Mouse (Mus musculus) spleen, adult 2 months (tissue): Measurements from ENCODE around the gene Mycbp2. TPM values are rescaled to one million over a fixed set of nuclear protein-coding genes. Genes with fewer than 3 reads are reported as not detected.

Experiments
- DNase-seq, 2 experiments: peaks; one replicate each; pipeline versions ENCODE4 v3.0.0 to v3.0.0-alpha.2; 2012 to 2021; ENCODE audit warnings: low spot score in 2 of 2, low read depth in 1 of 2
- H3K27ac ChIP-seq: fragments of 200-500 bp; 2 replicates; pipeline ENCODE4 v1.5.1; 2012; ENCODE audit warnings: low read length, inconsistent platforms; ENCODE audit not compliant: insufficient read depth
- H3K27me3 ChIP-seq: fragments of 200-500 bp; 2 replicates; pipeline ENCODE4 v1.6.1; 2012; ENCODE audit warnings: mild to moderate bottlenecking, moderate library complexity, low read length, inconsistent platforms; ENCODE audit not compliant: control insufficient read depth, insufficient read depth
- H3K36me3 ChIP-seq: fragments of 200-500 bp; 2 replicates; pipeline ENCODE4 v1.6.1; 2012; ENCODE audit warnings: mild to moderate bottlenecking, low read length, inconsistent platforms; ENCODE audit not compliant: control insufficient read depth, insufficient read depth
- H3K4me1 ChIP-seq: fragments of 200-500 bp; 2 replicates; pipeline ENCODE4 v1.6.1; 2011; ENCODE audit warnings: inconsistent platforms; ENCODE audit not compliant: control insufficient read depth, insufficient read depth, insufficient read length
- H3K4me3 ChIP-seq: fragments of 200-500 bp; 2 replicates; pipeline ENCODE4 v1.5.1; 2011; ENCODE audit warnings: mild to moderate bottlenecking, inconsistent platforms; ENCODE audit not compliant: insufficient read depth, insufficient read length; ENCODE audit errors: extremely low read depth
- CTCF ChIP-seq: fragments of 200-500 bp; IDR thresholded peaks from 2 replicates; pipeline ENCODE4 v1.5.1; 2011; ENCODE audit warnings: mild to moderate bottlenecking, inconsistent platforms; ENCODE audit not compliant: insufficient read depth, insufficient read length, insufficient replicate concordance; ENCODE audit errors: extremely low read depth
- POLR2A ChIP-seq: fragments of 200-500 bp; IDR thresholded peaks from 2 replicates; pipeline ENCODE4 v1.6.1; 2011; ENCODE audit warnings: low read depth, low read length, inconsistent platforms
- WGBS: fragments of 180-500 bp; shearing (Covaris S2); methylation state at CpG from one replicate; pipeline ENCODE4 v1.1.7; 2018; 5-methylcytosine and 5-hydroxymethylcytosine counted together
- polyA plus RNA-seq: library from polyadenylated mRNA; depleted of rRNA; stranded (reverse); fragments of >200 nt; gene quantifications from 2 replicates; pipeline ENCODE4 v1.2.3, GENCODE M21; 2012; rRNA removed

Gene Mycbp2
- polyA plus RNA-seq, 1 experiment: 32.9 TPM

GRCm38 (mm10) chr14:103065294-103066167 lies 281.1 kb downstream of the Mycbp2 start:
- H3K27ac ChIP-seq: no peak overlapping the region
- TF ChIP-seq CTCF: peak; percentile 56; the same call in 1 of the 2 replicates
- TF ChIP-seq POLR2A: no peak
- no peak overlapping the region for H3K4me3 ChIP-seq
- 8% methylated on average over 10 of the region's 10 CpGs for WGBS
- peak in 1 of 2 experiments; percentile 80 for DNase-seq
- H3K27me3 ChIP-seq: no peaks in the 10 kb centered on the region
- H3K4me1 ChIP-seq: no peaks in the 10 kb centered on the region
- no peaks in the 10 kb centered on the region for H3K36me3 ChIP-seq

Other genes starting within 250 kb of the Mycbp2 start
- 49.5 and 49.7 TPM in 2 replicates for gene Fbxl3, start 247.2 kb downstream of the Mycbp2 start, polyA plus RNA-seq
- 0.11 and 0.14 TPM in 2 replicates for gene Scel, start 166.5 kb upstream of the Mycbp2 start, polyA plus RNA-seq